In the genomic region with DNA sequence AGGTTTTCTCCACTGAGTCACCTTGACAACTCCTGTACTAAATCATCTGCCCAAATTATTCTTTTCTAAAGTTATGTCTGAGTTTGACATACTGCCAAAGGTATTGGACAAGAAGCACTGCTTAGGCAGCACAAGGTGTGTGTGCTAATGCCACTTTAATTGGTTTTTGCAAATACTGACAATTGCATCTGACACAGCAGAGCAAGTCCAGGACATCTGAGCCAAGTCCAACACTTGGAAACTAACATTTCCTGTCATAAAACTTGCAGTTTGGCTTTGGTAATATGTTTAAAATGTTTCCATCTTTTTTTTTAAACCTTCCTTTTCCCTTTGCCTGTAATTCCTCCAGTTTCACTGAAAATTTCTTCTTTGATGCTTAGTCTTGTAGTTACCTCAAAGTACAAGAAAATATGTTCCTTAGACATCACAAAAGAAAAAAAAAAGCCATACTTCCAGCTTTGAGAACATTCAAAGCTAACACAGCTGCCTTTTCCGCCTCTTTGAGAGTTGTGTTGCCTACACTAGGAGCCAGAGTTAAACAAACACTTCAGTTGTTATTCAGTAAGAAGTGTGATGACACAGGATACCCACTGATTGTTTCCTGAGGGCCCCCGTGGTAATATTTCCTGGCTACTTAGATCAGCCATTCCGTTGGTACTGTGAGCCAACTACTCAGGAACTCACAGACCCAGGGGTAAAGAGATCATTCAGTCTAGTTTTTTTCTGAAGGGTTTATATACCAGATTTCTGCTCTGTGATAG, we compare ENCODE assay signal across 21 mouse cellular contexts. TPM values are rescaled to one million over a fixed set of nuclear protein-coding genes. Genes with fewer than 3 reads are reported as not detected.
DNase-seq lines count a peak whose midpoint lies in the region; ATAC-seq and TF ChIP-seq lines count a peak whose summit lies in the region.
"Had no signal": no experiment of that assay in that cellular context is flagged by ENCODE, and none has a peak within 500 bp of the region (broad histone marks: within the 10 kb centered on the region; RNA-seq: fewer than 3 reads in every experiment).

No protein-coding gene starts in this region.

- H3K36me3 ChIP-seq in intestine, embryonic 14.5 days (ENCODE audit: control insufficient read depth, insufficient read depth, low read length) = no peaks in the 10 kb centered on the region
- no peaks in the 10 kb centered on the region for H3K36me3 ChIP-seq in intestine, postnatal 0 days (ENCODE audit: control insufficient read depth, insufficient read depth)
- H3K36me3 ChIP-seq in limb, embryonic 15.5 days = no peaks in the 10 kb centered on the region
- H3K36me3 ChIP-seq: heart, embryonic 10.5 days; hindbrain, embryonic 10.5 days had no signal

- peaks cover 6% of the 10 kb centered on the region for H3K4me1 ChIP-seq in intestine, embryonic 14.5 days (replicated peaks; ENCODE audit: control insufficient read depth, insufficient read depth, low read length)
- no peaks in the 10 kb centered on the region for H3K4me1 ChIP-seq in intestine, postnatal 0 days (replicated peaks; ENCODE audit: control insufficient read depth, insufficient read depth, low read length)
- peaks cover 4% of the 10 kb centered on the region for H3K4me1 ChIP-seq in lung, adult 2 months (ENCODE audit: control insufficient read depth, insufficient read depth, low read length)
- H3K4me1 ChIP-seq in limb, embryonic 15.5 days = peaks cover 3% of the 10 kb centered on the region
- H3K4me1 ChIP-seq: heart, embryonic 10.5 days; hindbrain, embryonic 10.5 days had no signal

- no peak for DNase-seq in intestine, embryonic 14.5 days (ENCODE audit: low spot score)
- DNase-seq in lung, adult 18-20 months = peak; percentile 23 to 59
- DNase-seq in lung, adult 2 months = no peak
- no peak for DNase-seq in gastrocnemius, postnatal 25 days
- DNase-seq: adrenal gland, postnatal 25 days; cerebellum, adult 18-20 months; cerebellum, postnatal 36 days; gastrocnemius, postnatal 14 days; kidney, adult 8-10 months; right cerebral cortex, postnatal 4 days; thymus, postnatal 25 days had no signal

- no peak overlapping the region for H3K9ac ChIP-seq in intestine, embryonic 14.5 days (ENCODE audit: low read length)
- no peak overlapping the region for H3K9ac ChIP-seq in intestine, postnatal 0 days (ENCODE audit: low read depth, low read length)
- no peak overlapping the region for H3K9ac ChIP-seq in limb, embryonic 15.5 days

- WGBS in intestine, embryonic 14.5 days = 30% methylated on average over 3 of the region's 3 CpGs
- 31% methylated on average over 3 of the region's 3 CpGs for WGBS in intestine, postnatal 0 days
- 10% methylated on average over 3 of the region's 3 CpGs for WGBS in lung, adult 2 months
- WGBS in limb, embryonic 15.5 days = 33% methylated on average over 3 of the region's 3 CpGs

- TF ChIP-seq POLR2A in lung, adult 2 months (IDR thresholded peaks at IDR 0.05; ENCODE audit: borderline replicate concordance, extremely low read depth, low read depth, low read length) = no peak

- no peak overlapping the region for H3K4me3 ChIP-seq in intestine, embryonic 14.5 days (ENCODE audit: low read depth, low read length)
- H3K4me3 ChIP-seq in intestine, postnatal 0 days (ENCODE audit: low read depth, low read length) = no peak overlapping the region
- H3K4me3 ChIP-seq in lung, adult 2 months (replicated peaks; ENCODE audit: extremely low read depth, low read depth, low read length) = no peak overlapping the region
- H3K4me3 ChIP-seq in limb, embryonic 15.5 days = no peak overlapping the region
- H3K4me3 ChIP-seq: erythroblast, embryonic 14.5 days; heart, embryonic 10.5 days; hindbrain, embryonic 10.5 days had no signal

- 0 out of 2 replicates have a peak, but pooled peaks cover 3% of the 10 kb centered on the region for H3K9me3 ChIP-seq in intestine, embryonic 14.5 days (ENCODE audit: control insufficient read depth, low read length)
- no peaks in the 10 kb centered on the region for H3K9me3 ChIP-seq in intestine, postnatal 0 days (ENCODE audit: control insufficient read depth)
- no peaks in the 10 kb centered on the region for H3K9me3 ChIP-seq in limb, embryonic 15.5 days
- H3K9me3 ChIP-seq: heart, embryonic 10.5 days had no signal

- no peak for ATAC-seq in intestine, embryonic 14.5 days (replicated peaks; ENCODE audit: low FRiP score, low TSS enrichment, low read depth)
- ATAC-seq in intestine, postnatal 0 days = no peak
- no peak for ATAC-seq in limb, embryonic 15.5 days (ENCODE audit: insufficient number of reproducible peaks, low FRiP score, low TSS enrichment, low read depth)
- no peak for ATAC-seq in granulocyte monocyte progenitor cell, adult 5-6 weeks (replicated peaks; ENCODE audit: poor library complexity, severe bottlenecking)
- ATAC-seq: forebrain, embryonic 14.5 days had no signal

- H3K27ac ChIP-seq in intestine, embryonic 14.5 days (ENCODE audit: low read depth) = peak overlapping the region; percentile 29; the same call in 1 of the 2 replicates
- no peak overlapping the region for H3K27ac ChIP-seq in intestine, postnatal 0 days (ENCODE audit: low read depth, low read length)
- peak overlapping the region; percentile 60 for H3K27ac ChIP-seq in limb, embryonic 15.5 days
- H3K27ac ChIP-seq: heart, embryonic 10.5 days; hindbrain, embryonic 10.5 days had no signal

- H3K27me3 ChIP-seq in intestine, embryonic 14.5 days (replicated peaks; ENCODE audit: control insufficient read depth, insufficient read depth, low read length) = no peaks in the 10 kb centered on the region
- no peaks in the 10 kb centered on the region for H3K27me3 ChIP-seq in intestine, postnatal 0 days (replicated peaks; ENCODE audit: control insufficient read depth, insufficient read depth, low read length)
- H3K27me3 ChIP-seq in limb, embryonic 15.5 days = no peaks in the 10 kb centered on the region
- H3K27me3 ChIP-seq: CH12.LX had no signal

- no peak for TF ChIP-seq CTCF in intestine, postnatal 0 days (IDR thresholded peaks at IDR 0.05; ENCODE audit: low read depth)
- TF ChIP-seq CTCF in lung, adult 2 months (IDR thresholded peaks at IDR 0.05; ENCODE audit: insufficient read depth, low read length) = no peak

- no peak overlapping the region for H3K4me2 ChIP-seq in intestine, embryonic 14.5 days (ENCODE audit: low read length)
- H3K4me2 ChIP-seq in intestine, postnatal 0 days (replicated peaks; ENCODE audit: low read depth) = no peak overlapping the region
- H3K4me2 ChIP-seq in limb, embryonic 15.5 days = no peak overlapping the region
- H3K4me2 ChIP-seq: liver, embryonic 11.5 days; midbrain, embryonic 11.5 days had no signal

RNA-seq across cellular contexts. Expression of a gene that starts 47.6 kb away (rescaled TPM):
- polyA plus RNA-seq in intestine, embryonic 14.5 days (2014; fragmentation: Nextera tagmentation; extraction: Ambion mirVana) = 88.3 and 88.4 TPM in 2 replicates
- 28.8 and 30.3 TPM in 2 replicates for polyA plus RNA-seq in intestine, postnatal 0 days (2015; fragmentation: Nextera tagmentation; extraction: Ambion mirVana)
- polyA plus RNA-seq in lung, adult 2 months (2012; rRNA removed) = 6.1 and 11.3 TPM in 2 replicates
- polyA plus RNA-seq in limb, embryonic 15.5 days (2015; fragmentation: Nextera tagmentation; extraction: Ambion mirVana) = 77.4 and 80.7 TPM in 2 replicates
- total RNA-seq in gastrocnemius, postnatal 25 days (2021) = 10 to 100 TPM; 35.9 to 38.1 TPM
- 71.1 and 85.6 TPM in 2 replicates for total RNA-seq in granulocyte monocyte progenitor cell, adult 5-6 weeks (2014; fragmentation: Nextera tagmentation)
- total RNA-seq in granulocyte monocyte progenitor cell, adult 5-6 weeks (2017) = 155 and 169 TPM in 2 replicates

RNA-seq across cellular contexts. Expression of a gene that starts 50.2 kb away (rescaled TPM):
- polyA plus RNA-seq in intestine, embryonic 14.5 days (2014; fragmentation: Nextera tagmentation; extraction: Ambion mirVana) = 43.0 and 45.2 TPM in 2 replicates
- 32.5 and 35.8 TPM in 2 replicates for polyA plus RNA-seq in intestine, postnatal 0 days (2015; fragmentation: Nextera tagmentation; extraction: Ambion mirVana)
- polyA plus RNA-seq in lung, adult 2 months (2012; rRNA removed) = 17.8 and 23.9 TPM in 2 replicates
- 27.8 and 30.3 TPM in 2 replicates for polyA plus RNA-seq in limb, embryonic 15.5 days (2015; fragmentation: Nextera tagmentation; extraction: Ambion mirVana)
- 10 to 100 TPM; 66.1 to 69.8 TPM for total RNA-seq in gastrocnemius, postnatal 25 days (2021)
- total RNA-seq in granulocyte monocyte progenitor cell, adult 5-6 weeks (2014; fragmentation: Nextera tagmentation) = 59.1 and 61.6 TPM in 2 replicates
- 79.1 and 81.7 TPM in 2 replicates for total RNA-seq in granulocyte monocyte progenitor cell, adult 5-6 weeks (2017)

Comparison
In these comparisons a context has a peak if more than half of its experiments do, and no peak if none do; other contexts are left out.
1. DNase-seq: peak in lung, adult 18-20 months (2 of 2); none in intestine, embryonic 14.5 days (single experiment), lung, adult 2 months (single experiment) and gastrocnemius, postnatal 25 days (single experiment).